Mouse (Mus musculus): Measurements from ENCODE around the gene Rab4a.
A peak's percentile ranks its signal among the peaks of the same experiment; 100 is the strongest.

The Rab4a gene

DNA sequence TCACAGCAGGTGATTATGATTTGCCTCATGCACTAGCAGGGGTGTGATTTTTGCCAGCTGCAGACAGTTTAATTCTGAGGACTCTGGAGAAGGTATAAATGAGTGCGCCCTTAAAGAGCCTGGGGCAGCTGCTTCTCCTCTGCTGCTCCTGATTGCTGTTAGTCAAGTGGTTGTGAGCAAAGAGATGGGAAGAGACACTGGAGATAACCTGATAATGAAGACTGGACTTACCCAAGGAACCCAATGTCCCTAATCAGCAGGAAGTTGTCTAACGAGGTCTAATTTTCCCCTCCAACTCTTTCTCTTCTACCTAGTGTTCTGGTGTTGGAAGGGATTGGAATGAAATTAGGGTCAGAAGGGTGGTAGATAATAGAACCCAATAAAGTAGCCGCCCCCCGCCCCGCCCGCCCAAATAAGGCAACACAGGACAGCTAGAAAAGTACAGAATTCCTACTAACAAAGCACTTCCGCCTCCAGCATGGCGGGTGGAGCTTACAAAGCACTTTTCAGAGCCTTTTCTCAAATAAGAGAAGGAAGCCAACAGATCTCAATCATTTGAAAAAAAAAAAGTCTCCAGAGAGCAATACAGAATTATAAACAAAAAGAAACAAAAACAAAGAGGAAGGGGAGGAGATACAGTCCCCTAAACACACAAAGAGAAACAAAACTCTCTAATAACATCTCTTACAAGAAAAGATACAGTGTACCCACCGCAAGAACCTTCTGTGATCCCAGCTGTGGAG, 49.1 kb downstream of the Rab4a start:
- DNase-seq, result no peak

DNA sequence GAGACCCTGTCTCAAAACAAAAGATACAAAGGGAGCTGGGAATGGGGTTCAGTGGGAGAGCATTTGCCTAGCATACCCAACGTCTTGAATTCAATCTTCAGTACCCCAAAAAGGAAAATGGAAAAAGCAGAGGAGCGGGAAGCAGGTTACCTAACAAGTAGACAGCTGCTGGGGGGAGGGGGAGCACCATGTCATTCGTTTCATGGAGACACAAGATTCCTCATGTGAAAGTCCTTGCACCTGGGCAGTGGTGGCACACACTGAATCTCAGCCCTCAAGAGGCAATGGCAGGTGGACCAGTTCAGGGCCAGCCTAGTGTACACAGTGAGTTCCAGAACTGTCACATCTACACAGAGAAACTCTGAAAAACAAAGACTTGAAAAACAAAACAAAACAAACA, 51.6 kb downstream of the Rab4a start:
- DNase-seq, result no peak

DNA sequence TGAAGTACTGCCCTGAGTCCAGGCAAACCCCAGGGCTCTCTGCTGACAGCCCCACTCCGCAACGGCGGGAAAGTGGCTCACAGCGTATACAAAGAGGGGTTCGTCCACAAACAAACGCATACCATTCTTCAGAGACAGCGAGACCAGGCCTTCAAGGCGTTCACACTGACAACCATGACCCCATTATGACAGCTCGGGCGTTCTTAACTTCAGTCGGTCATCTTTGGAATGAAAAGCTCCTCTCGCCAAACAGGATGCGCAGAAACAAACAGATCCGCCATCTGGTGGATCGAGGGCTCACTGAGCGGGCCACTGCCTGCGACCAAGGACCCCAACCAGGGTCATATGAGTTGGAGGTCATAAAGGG, 52.8 kb downstream of the Rab4a start:
- DNase-seq, result peak; percentile 7

DNA sequence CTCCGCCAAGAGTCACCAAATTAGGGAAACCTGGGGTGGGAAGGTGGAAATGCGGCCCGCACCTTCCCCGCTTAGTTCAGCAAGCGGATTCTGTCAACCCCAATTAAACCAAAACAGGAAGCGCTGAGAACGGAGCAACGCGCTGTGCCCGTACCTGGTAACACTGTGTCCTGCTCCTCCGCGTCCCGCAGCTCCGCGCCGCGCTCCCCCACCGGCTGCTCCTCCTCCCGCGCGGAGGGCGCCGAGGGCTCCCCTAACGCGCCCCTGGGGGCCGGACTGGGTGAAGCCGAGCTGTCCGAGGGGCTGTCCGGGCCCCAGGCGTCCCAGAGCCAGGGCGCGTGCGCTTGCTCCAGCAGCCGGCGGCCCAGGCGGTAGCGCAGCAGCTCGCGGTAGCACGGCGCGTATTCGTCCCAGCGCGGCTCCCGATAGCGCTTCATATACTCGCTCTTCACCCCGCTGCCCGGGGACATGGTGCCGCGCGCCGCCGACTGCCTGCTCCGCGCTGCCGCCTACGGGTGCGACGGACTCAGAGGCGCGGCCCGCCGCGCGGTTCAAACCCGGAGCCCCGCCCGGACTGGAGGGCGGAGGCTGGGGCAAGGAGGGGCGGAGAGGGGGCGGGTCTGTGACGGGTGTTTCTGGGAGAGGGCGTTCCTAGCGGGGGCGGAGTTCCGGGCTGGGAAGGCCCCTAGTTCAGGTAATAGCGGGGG, 53.3 kb downstream of the Rab4a start:
- DNase-seq, result peak; percentile 92

DNA sequence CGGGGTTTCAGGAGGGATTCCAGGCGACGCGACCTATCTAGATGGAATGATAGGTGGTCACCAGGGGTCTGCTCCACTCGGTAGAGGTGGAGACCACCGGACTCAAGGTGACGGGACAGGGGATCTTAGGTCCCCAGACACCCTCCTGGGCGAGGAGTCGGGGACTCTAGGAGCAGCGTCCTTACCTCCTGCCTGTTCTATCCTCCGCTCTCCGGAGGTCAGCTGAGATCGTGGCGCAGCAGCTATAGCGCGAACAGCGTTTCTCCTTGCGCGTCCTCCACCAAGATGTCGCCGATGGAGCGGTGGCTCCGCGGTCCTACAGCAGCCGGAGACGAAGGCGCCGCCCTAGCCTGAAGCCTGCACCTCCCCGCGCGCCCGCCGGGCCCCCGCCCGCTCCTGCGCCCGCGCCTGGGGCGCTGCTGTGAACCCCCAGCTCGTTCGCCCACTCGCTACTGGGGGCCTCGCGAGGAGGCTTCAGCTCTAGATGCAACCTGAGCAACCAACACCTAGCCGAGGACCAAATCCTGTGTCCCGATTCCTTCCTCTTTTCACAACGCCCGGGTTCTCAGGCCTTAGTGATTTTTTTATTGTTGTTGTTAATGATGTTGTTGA, 54.0 kb downstream of the Rab4a start, which contains the start of gene Ccsap:
Gene Ccsap (minus strand): TSS at position 562 of the 612 bp plus-strand sequence.
- DNase-seq, result peak; percentile 41

DNA sequence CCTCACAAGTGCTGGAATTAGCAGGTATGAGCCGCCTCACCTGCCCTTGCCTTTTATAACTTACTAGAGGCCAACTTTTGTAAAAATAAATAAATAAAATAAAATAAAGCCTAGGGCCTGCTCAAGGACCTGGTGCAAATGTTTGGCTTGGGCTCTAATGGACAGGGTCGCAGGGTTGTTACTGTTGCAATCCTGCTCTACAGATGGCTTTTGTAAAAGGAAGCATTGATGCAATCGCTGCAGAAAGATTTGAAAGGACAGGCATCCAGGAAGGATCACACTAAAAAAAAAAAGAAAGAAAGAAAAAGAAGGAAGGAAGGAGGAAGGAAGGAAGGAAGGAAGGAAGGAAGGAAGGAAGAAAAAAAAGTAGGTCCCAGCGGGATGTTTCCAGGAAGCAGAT, 54.6 kb downstream of the Rab4a start:
- DNase-seq, result no peak

DNA sequence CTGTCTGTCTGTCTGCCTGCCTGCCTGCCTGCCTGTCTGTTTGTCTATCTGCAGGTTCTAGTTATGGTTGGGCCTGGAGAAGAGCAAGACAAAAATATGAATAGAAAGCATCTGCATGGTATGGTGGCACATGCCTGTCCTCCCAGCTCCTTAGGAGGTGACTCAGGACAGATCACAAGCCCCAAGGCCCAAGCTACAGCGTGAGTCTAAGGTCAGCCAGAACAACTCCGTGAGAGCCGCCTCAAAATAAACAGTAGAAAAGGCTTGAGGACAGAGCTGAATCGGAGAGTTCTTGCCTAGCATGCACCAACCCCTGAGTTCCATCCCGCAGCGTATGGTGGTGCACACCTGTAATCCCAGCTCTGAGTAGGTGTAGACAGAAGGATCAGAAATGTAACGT, 60.0 kb downstream of the Rab4a start:
- DNase-seq, result no peak

DNA sequence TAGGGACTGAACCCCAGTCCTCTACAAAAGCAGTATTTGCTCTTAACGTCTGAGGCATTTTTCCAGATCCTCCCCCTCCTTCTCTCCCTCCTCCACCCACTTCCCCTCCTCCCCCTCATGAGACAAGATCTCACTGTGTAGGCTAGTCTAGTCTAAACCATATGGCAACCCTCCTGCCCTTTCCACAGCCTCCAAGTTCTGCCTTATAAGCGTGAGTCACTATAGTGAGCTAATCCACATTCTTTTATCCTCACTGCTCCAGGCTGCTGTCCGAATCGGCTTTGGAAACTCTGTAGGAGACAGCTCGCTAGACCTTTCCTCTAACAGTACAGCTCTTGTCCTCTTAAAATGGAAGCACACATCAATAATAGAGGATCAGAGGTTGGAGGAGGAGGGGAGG, 61.2 kb downstream of the Rab4a start:
- DNase-seq, result no peak

DNA sequence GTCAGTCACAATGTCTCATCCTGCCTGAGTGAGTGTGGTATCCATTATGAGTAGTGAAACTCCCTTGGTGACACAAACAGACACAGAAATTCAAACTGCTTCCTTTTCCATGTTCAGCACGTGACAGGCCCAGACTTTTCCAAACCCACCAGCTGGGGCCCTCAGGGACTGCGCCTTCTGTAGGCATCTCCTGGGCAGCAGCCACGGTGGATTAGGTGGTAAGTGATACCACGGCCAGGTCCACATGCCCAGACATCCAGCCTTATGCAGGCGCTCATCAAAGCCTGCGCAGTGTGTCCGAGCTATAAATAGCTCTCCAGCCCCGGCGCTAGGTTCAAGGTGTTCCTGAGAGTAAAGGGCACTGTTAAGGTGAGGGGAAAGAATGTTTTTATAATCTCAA, 66.3 kb downstream of the Rab4a start:
- DNase-seq, result no peak

DNA sequence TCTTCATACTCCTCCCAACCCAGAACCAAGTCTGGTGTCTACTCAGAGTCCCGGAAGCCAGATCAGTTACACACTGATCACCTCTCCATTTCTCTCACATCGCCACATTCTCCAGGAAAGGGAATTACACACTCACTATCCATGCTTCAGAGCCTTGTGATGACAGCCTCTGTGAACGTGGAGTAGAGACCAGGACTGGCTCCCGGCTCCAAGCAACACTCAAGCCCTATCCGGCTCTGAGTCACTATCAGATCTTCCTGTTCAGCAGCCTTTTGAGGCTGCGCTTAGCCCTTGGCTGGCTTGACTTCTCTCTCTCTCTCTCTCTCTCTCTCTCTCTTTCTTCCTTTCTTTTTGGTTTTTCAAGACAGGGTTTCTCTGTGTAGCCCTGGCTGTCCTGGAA, 67.6 kb downstream of the Rab4a start:
- DNase-seq, result no peak

DNA sequence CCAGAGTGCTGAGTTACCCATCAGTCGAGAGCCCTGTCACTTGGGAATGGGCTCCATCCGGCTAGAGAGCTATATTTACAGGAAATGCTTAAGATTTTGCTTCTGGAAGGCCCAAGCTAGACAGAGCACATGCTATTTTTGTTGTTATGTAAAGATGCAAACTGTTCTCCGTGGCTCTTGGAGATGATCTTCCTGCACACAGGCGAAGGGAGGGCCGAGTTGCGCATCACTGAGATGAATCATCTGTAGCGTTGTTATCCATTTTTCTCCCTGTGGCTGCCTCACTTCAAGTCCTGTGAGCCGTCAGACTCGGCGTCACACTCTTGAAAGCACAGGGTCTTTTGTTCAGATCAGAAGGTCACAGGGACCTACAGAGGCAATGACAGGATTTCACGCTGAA, 68.5 kb downstream of the Rab4a start:
- DNase-seq, result no peak

DNA sequence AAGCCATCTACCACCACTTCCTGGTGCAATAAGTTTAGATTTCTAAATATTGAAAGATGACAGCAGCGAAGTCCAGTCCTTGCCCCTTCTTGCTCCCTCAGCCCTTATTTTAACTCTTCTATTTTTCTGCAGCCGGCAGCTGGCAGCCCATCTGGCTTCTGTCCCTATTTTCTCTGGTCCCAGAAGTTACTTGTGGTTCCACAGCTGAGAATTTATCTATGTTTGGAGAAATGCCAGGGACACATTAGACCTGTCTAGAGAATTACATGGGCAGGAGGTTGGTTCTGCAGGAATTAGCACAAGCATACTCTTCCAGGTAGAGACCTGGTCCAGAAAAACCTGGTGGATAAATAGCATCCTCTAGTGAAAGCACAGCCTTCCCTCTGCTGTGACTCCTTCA, 72.1 kb downstream of the Rab4a start:
- no peak for DNase-seq

DNA sequence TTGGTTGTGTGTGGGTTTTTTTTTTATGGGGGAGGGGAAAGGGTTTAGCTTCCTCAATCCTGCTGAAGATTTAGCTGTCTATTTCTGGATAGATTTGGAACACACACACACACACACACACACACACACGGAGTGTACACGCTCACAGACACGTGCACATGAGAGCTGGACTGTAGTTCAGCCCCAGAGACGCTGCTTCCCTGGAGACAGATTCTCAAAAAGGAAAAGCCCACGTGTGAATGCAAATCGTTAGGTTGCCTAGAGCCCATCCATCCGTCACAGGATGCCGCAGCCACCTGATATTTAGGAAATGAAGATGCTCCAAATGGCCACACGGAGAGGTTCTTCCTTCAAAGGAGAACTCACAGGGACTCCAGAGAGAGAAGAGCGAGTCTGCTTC, 74.5 kb downstream of the Rab4a start:
- DNase-seq, result no peak

DNA sequence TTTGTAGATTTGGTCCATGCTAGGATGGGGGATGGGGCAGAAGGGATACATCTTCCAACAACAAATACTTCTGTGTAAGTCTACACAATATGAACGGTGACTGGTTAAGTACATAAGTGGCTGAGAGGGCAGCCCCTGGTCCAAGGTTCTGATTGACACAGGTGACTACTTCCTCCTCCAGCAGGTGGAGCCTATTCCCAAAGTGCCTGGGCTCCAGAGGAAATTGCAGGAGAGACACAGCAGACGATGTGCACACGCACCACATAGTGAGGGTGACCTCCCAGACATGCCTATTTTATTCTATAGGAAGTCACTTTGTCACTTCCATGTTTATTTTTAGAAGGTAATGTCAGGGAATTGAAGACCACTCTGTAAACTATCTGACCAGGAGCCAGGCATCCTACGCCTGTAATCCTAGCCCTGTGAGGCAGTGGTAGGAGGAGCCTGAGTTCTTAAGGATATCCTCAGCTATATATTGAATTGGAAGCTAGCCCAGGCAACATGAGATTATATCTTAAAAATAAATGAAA, 75.1 kb downstream of the Rab4a start:
- no peak for DNase-seq

DNA sequence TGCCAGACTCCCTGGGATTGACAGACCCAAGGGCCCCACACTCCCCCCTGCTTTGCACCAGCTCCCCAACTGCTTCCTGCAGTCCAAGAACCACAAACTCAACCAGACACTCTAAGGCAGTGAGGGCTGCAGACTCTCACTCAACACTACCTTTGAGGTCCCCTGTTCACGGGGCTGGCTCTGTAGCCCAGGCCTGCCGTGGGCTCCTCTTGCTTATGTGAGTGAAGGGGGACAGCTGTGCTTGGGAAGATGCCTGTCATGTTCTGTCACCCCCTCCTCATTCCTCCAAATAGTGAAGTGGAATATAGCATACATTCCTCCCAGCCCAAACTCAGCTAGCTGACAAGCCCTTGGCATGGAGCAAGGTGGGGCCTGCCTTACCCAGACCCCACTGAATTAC, 76.6 kb downstream of the Rab4a start:
- DNase-seq, result no peak

DNA sequence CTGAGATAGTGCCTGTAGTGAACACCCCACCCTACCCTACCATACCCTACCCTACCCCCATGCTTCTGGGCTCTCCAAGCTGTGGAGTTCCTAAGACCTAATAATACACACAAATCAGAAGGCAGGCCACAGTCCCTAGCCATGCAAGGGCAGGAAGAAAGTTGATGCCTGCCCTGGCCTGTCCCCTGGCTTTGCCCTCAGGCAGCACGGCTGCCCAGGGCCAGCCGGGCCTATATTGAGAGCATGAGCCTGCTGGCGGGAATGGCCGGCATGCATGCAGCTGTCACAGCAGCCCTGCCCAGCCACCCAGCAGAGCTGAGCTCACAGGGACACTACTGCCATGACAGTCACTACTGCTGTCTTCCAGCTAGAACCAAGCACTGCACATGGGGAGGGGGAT, 77.3 kb downstream of the Rab4a start:
- no peak for DNase-seq

Measured in lung, postnatal 14 days (tissue).